Mouse (Mus musculus) lung, postnatal 10 days (tissue): ENCODE results near the gene Pitpnb.

Experiments
- DNase-seq: peaks from one replicate; pipeline ENCODE4 v3.0.0; 2021

Gene Pitpnb

GRCm38 (mm10) chr5:111423616-111424015 lies 93.1 kb downstream of the Pitpnb start:
- DNase-seq = no peak

GRCm38 (mm10) chr5:111425813-111426212 lies 95.2 kb downstream of the Pitpnb start:
- DNase-seq = no peak

GRCm38 (mm10) chr5:111426249-111426648 lies 95.7 kb downstream of the Pitpnb start:
- DNase-seq = no peak

- DNase-seq = no peak
Observed at GRCm38 (mm10) chr5:111428882-111429281, 98.3 kb downstream of the Pitpnb start.

GRCm38 (mm10) chr5:111429726-111430125 lies 99.2 kb downstream of the Pitpnb start:
- DNase-seq = no peak

- peak; percentile 65 for DNase-seq
Observed at GRCm38 (mm10) chr5:111431007-111431730, 100.6 kb downstream of the Pitpnb start.

- DNase-seq = no peak
Observed at GRCm38 (mm10) chr5:111432842-111433241, 102.3 kb downstream of the Pitpnb start.

GRCm38 (mm10) chr5:111434342-111434842 lies 103.8 kb downstream of the Pitpnb start:
- DNase-seq = peak; percentile 54

- no peak for DNase-seq
Observed at GRCm38 (mm10) chr5:111436260-111436659, 105.7 kb downstream of the Pitpnb start.

GRCm38 (mm10) chr5:111437205-111437604 lies 106.6 kb downstream of the Pitpnb start:
- DNase-seq = no peak
